Mouse (Mus musculus): ENCODE results near the gene Tlr4. TPM values are rescaled to one million over a fixed set of nuclear protein-coding genes. Genes with fewer than 3 reads are reported as not detected.

The Tlr4 gene
- 1.3 and 1.6 TPM in 2 replicates for polyA plus RNA-seq (2014; fragmentation: Nextera tagmentation; extraction: Ambion mirVana)

- Histone ChIP-seq H3K27me3 (replicated peaks; ENCODE audit: control insufficient read depth, insufficient read depth, low read length) (no peaks in the 10 kb centered on the region), H3K9me3 (ENCODE audit: control insufficient read depth, low read length) (no peaks in the 10 kb centered on the region), H3K9ac (ENCODE audit: low read length) (no peak within 1 kb of the TSS), H3K4me3 (ENCODE audit: low read depth, low read length) (peak within 1 kb of the TSS; percentile 4; the same call in 1 of the 2 replicates), H3K36me3 (ENCODE audit: control insufficient read depth, insufficient read depth, low read length) (no peaks in the 10 kb centered on the region), H3K4me2 (ENCODE audit: low read length) (peak within 1 kb of the TSS; percentile 32), H3K27ac (ENCODE audit: low read depth) (0 out of 2 replicates have a peak within 1 kb of the TSS, but pooled peaks have one; percentile 43), H3K4me1 (replicated peaks; ENCODE audit: control insufficient read depth, insufficient read depth, low read length) (peaks cover 4% of the 10 kb centered on the region; the same call in 1 of the 2 replicates)
- 42% methylated on average over 11 of the region's 11 CpGs for WGBS
- peak; percentile 56 for DNase-seq (ENCODE audit: low spot score)
- ATAC-seq (replicated peaks; ENCODE audit: low FRiP score, low TSS enrichment, low read depth), result no peak
Observed at GRCm38 (mm10) chr4:66827463-66828162, at the start of gene Tlr4. TSS of gene Tlr4 (plus strand) at chr4:66827584.

- no peaks in the 10 kb centered on the region for H3K4me1 ChIP-seq (replicated peaks; ENCODE audit: control insufficient read depth, insufficient read depth, low read length)
- ATAC-seq (replicated peaks; ENCODE audit: low FRiP score, low TSS enrichment, low read depth), result no peak
- H3K4me3 ChIP-seq (ENCODE audit: low read depth, low read length), result no peak overlapping the region
- H3K27me3 ChIP-seq (replicated peaks; ENCODE audit: control insufficient read depth, insufficient read depth, low read length), result no peaks in the 10 kb centered on the region
- H3K4me2 ChIP-seq (ENCODE audit: low read length), result no peak overlapping the region
- no peaks in the 10 kb centered on the region for H3K36me3 ChIP-seq (ENCODE audit: control insufficient read depth, insufficient read depth, low read length)
- no peak overlapping the region for H3K9ac ChIP-seq (ENCODE audit: low read length)
- no peak overlapping the region for H3K27ac ChIP-seq (ENCODE audit: low read depth)
- DNase-seq (ENCODE audit: low spot score), result no peak
- WGBS, result 65% methylated on average over 2 of the region's 2 CpGs
- H3K9me3 ChIP-seq (ENCODE audit: control insufficient read depth, low read length), result no peaks in the 10 kb centered on the region
Observed at GRCm38 (mm10) chr4:66794283-66794682, 33.1 kb upstream of the Tlr4 start.

GRCm38 (mm10) chr4:66796683-66797082 is 30.7 kb upstream of the Tlr4 start:
- Histone ChIP-seq H3K27me3 (replicated peaks; ENCODE audit: control insufficient read depth, insufficient read depth, low read length) (no peaks in the 10 kb centered on the region), H3K4me2 (ENCODE audit: low read length) (no peak overlapping the region), H3K36me3 (ENCODE audit: control insufficient read depth, insufficient read depth, low read length) (no peaks in the 10 kb centered on the region), H3K27ac (ENCODE audit: low read depth) (no peak overlapping the region), H3K4me1 (replicated peaks; ENCODE audit: control insufficient read depth, insufficient read depth, low read length) (no peaks in the 10 kb centered on the region), H3K4me3 (ENCODE audit: low read depth, low read length) (no peak overlapping the region), H3K9ac (ENCODE audit: low read length) (no peak overlapping the region), H3K9me3 (ENCODE audit: control insufficient read depth, low read length) (no peaks in the 10 kb centered on the region)
- DNase-seq (ENCODE audit: low spot score), result no peak
- no peak for ATAC-seq (replicated peaks; ENCODE audit: low FRiP score, low TSS enrichment, low read depth)
- 99% methylated on average over 2 of the region's 2 CpGs for WGBS

- H3K36me3 ChIP-seq (ENCODE audit: control insufficient read depth, insufficient read depth, low read length), result no peaks in the 10 kb centered on the region
- H3K9ac ChIP-seq (ENCODE audit: low read length), result no peak overlapping the region
- no peaks in the 10 kb centered on the region for H3K27me3 ChIP-seq (replicated peaks; ENCODE audit: control insufficient read depth, insufficient read depth, low read length)
- H3K4me3 ChIP-seq (ENCODE audit: low read depth, low read length), result no peak overlapping the region
- no peak overlapping the region for H3K4me2 ChIP-seq (ENCODE audit: low read length)
- DNase-seq (ENCODE audit: low spot score), result no peak
- no peak overlapping the region for H3K27ac ChIP-seq (ENCODE audit: low read depth)
- H3K4me1 ChIP-seq (replicated peaks; ENCODE audit: control insufficient read depth, insufficient read depth, low read length), result 0 out of 2 replicates have a peak, but pooled peaks cover 7% of the 10 kb centered on the region
- H3K9me3 ChIP-seq (ENCODE audit: control insufficient read depth, low read length), result no peaks in the 10 kb centered on the region
- WGBS, result 47% methylated on average over 4 of the region's 4 CpGs
- ATAC-seq (replicated peaks; ENCODE audit: low FRiP score, low TSS enrichment, low read depth), result no peak
Observed at GRCm38 (mm10) chr4:66804552-66805301, 22.7 kb upstream of the Tlr4 start.

- DNase-seq (ENCODE audit: low spot score) (no peak), ATAC-seq (replicated peaks; ENCODE audit: low FRiP score, low TSS enrichment, low read depth) (no peak)
- no peak overlapping the region for H3K4me2 ChIP-seq (ENCODE audit: low read length)
- 0 out of 2 replicates have a peak, but pooled peaks cover 7% of the 10 kb centered on the region for H3K4me1 ChIP-seq (replicated peaks; ENCODE audit: control insufficient read depth, insufficient read depth, low read length)
- H3K9me3 ChIP-seq (ENCODE audit: control insufficient read depth, low read length), result no peaks in the 10 kb centered on the region
- H3K36me3 ChIP-seq (ENCODE audit: control insufficient read depth, insufficient read depth, low read length), result no peaks in the 10 kb centered on the region
- no peak overlapping the region for H3K27ac ChIP-seq (ENCODE audit: low read depth)
- H3K27me3 ChIP-seq (replicated peaks; ENCODE audit: control insufficient read depth, insufficient read depth, low read length), result no peaks in the 10 kb centered on the region
- no peak overlapping the region for H3K4me3 ChIP-seq (ENCODE audit: low read depth, low read length)
- no peak overlapping the region for H3K9ac ChIP-seq (ENCODE audit: low read length)
Observed at GRCm38 (mm10) chr4:66805747-66806146, 21.6 kb upstream of the Tlr4 start.

- no peak overlapping the region for H3K9ac ChIP-seq (ENCODE audit: low read length)
- ATAC-seq (replicated peaks; ENCODE audit: low FRiP score, low TSS enrichment, low read depth) (no peak), DNase-seq (ENCODE audit: low spot score) (no peak)
- H3K4me1 ChIP-seq (replicated peaks; ENCODE audit: control insufficient read depth, insufficient read depth, low read length), result no peaks in the 10 kb centered on the region
- no peak overlapping the region for H3K27ac ChIP-seq (ENCODE audit: low read depth)
- H3K36me3 ChIP-seq (ENCODE audit: control insufficient read depth, insufficient read depth, low read length), result no peaks in the 10 kb centered on the region
- WGBS, result 85% methylated on average over 3 of the region's 3 CpGs
- H3K4me2 ChIP-seq (ENCODE audit: low read length), result no peak overlapping the region
- H3K4me3 ChIP-seq (ENCODE audit: low read depth, low read length), result no peak overlapping the region
- no peaks in the 10 kb centered on the region for H3K27me3 ChIP-seq (replicated peaks; ENCODE audit: control insufficient read depth, insufficient read depth, low read length)
- no peaks in the 10 kb centered on the region for H3K9me3 ChIP-seq (ENCODE audit: control insufficient read depth, low read length)
Observed at GRCm38 (mm10) chr4:66816364-66817026, 10.9 kb upstream of the Tlr4 start.

- H3K4me1 ChIP-seq (replicated peaks; ENCODE audit: control insufficient read depth, insufficient read depth, low read length), result no peaks in the 10 kb centered on the region
- H3K27ac ChIP-seq (ENCODE audit: low read depth), result no peak overlapping the region
- H3K9me3 ChIP-seq (ENCODE audit: control insufficient read depth, low read length), result no peaks in the 10 kb centered on the region
- 50% methylated on average over 2 of the region's 2 CpGs for WGBS
- no peak overlapping the region for H3K9ac ChIP-seq (ENCODE audit: low read length)
- DNase-seq (ENCODE audit: low spot score) (no peak), ATAC-seq (replicated peaks; ENCODE audit: low FRiP score, low TSS enrichment, low read depth) (no peak)
- H3K4me3 ChIP-seq (ENCODE audit: low read depth, low read length), result no peak overlapping the region
- H3K36me3 ChIP-seq (ENCODE audit: control insufficient read depth, insufficient read depth, low read length), result no peaks in the 10 kb centered on the region
- no peaks in the 10 kb centered on the region for H3K27me3 ChIP-seq (replicated peaks; ENCODE audit: control insufficient read depth, insufficient read depth, low read length)
- no peak overlapping the region for H3K4me2 ChIP-seq (ENCODE audit: low read length)
Observed at GRCm38 (mm10) chr4:66821171-66821570, 6.2 kb upstream of the Tlr4 start.

GRCm38 (mm10) chr4:66821764-66822163 is 5.6 kb upstream of the Tlr4 start:
- 73% methylated on average over 3 of the region's 3 CpGs for WGBS
- no peak for ATAC-seq (replicated peaks; ENCODE audit: low FRiP score, low TSS enrichment, low read depth)
- no peak overlapping the region for H3K9ac ChIP-seq (ENCODE audit: low read length)
- H3K4me1 ChIP-seq (replicated peaks; ENCODE audit: control insufficient read depth, insufficient read depth, low read length), result no peaks in the 10 kb centered on the region
- no peaks in the 10 kb centered on the region for H3K9me3 ChIP-seq (ENCODE audit: control insufficient read depth, low read length)
- H3K27ac ChIP-seq (ENCODE audit: low read depth), result no peak overlapping the region
- no peak overlapping the region for H3K4me2 ChIP-seq (ENCODE audit: low read length)
- H3K36me3 ChIP-seq (ENCODE audit: control insufficient read depth, insufficient read depth, low read length), result no peaks in the 10 kb centered on the region
- H3K27me3 ChIP-seq (replicated peaks; ENCODE audit: control insufficient read depth, insufficient read depth, low read length), result no peaks in the 10 kb centered on the region
- no peak overlapping the region for H3K4me3 ChIP-seq (ENCODE audit: low read depth, low read length)
- no peak for DNase-seq (ENCODE audit: low spot score)
